Mouse (Mus musculus) left cerebral cortex, postnatal 4 days (tissue): ENCODE measurements around the gene Oas2. TPM values are rescaled to one million over a fixed set of nuclear protein-coding genes. Genes with fewer than 3 reads are reported as not detected.

Source experiments
- DNase-seq: peaks from one replicate; pipeline ENCODE4 v3.0.0-alpha.2; 2022
- intact Hi-C: fragments of 180-260 bp; cut with DNase I; formaldehyde crosslinking; loops from one replicate; pipeline ENCODE4 v1.15.1; 2025
- total RNA-seq, 2 experiments: library from RNA; stranded (reverse); gene quantifications; 2 replicates each; pipeline ENCODE4 v1.2.3; 2021

Oas2 gene
- total RNA-seq, 2 experiments from 2014 or later: not detected

DNA sequence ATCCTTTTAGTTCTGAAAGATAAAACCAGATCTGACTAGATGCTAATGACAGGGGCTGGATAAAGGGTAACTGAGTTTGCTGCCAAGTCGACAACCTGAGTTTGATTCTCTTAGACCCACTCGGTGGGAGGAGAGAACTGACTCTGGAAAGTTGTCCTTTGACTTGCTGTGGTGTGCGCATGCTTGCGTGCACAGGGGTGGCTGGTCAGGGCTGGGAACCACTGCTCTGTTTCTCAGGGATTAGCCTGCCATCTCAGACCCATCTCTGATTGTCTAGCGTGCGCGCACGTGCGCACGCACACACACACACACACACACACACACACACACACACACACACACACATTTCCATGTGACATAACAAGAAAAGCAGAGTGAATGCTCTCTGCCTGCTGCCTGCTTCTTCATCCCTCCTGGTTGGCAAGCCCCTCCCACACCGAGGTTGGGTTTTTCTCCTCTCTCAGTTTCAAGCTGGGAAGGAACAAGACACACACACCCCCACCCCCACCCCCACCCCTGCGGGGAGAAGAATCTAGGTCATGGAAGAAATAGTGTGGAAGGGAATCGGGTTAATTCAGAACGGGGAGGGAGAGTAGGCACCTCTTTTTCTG lies 15.2 kb downstream of the Oas2 start:
- intact Hi-C loops: no loop called here

DNA sequence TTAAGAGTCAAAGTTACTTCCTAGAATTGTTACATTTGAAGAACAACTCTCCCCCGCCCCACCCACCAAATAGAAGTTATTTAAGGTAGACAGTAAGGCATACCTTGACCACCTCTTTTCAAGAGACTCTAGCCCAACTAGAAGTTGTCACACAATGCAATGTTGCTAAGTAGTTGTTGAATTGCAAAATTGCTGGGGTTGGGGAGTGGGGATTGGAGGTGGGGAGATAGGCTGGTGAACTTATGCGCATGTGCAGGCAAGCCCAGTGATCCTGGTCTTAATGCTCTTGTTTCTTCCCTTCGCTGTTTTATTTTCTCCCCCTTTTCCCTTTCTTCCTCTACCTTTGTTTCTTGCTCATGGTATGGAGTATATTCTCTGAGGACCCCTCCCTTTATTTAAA lies 16.0 kb downstream of the Oas2 start:
- DNase-seq: no peak
- intact Hi-C loops: no loop called here

More for the DNA sequence above, 15.2 kb downstream of the Oas2 start:
- DNase-seq: no peak

DNA sequence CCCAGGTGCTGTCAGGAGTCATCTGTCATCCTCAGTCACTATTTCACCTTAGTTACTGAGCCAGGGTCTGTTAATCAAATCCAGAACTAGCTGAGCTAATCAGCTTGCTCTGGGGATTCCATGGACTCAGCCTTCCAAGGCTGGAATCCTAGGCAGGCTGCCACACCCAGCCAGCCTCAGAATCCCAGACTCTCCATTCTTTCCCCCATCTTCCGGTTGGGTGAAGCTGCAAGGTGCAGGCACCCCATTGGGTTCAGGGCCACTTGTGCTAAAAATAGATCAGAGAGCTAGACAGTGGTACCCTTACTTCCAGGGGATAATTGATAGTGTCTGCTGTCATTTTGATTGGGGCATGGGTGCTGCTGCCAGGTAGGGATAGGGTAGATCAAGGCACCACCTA lies 16.9 kb downstream of the Oas2 start:
- no peak for DNase-seq
- intact Hi-C loops: no loop called here

DNA sequence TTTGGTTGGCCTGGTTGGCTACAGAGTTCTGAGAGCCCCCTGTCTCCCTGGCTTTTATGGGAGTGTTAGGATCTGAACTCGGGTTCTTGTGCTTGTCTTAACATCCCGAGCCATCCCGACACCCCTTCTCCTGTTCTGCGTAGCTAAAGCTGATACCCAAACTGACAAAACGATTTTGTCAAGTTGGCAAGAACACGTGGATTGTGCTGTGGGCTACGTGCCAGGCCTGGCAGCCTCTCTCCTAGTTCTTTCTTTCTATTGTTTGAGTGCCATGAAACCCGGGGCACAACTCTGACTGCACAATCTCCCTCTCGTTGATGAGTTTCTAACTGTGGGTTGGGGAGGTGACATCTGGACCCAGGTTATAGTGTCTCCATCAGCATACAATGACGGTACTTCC lies 20.3 kb downstream of the Oas2 start:
- intact Hi-C loops: no loop called here
- DNase-seq: peak; percentile 77

DNA sequence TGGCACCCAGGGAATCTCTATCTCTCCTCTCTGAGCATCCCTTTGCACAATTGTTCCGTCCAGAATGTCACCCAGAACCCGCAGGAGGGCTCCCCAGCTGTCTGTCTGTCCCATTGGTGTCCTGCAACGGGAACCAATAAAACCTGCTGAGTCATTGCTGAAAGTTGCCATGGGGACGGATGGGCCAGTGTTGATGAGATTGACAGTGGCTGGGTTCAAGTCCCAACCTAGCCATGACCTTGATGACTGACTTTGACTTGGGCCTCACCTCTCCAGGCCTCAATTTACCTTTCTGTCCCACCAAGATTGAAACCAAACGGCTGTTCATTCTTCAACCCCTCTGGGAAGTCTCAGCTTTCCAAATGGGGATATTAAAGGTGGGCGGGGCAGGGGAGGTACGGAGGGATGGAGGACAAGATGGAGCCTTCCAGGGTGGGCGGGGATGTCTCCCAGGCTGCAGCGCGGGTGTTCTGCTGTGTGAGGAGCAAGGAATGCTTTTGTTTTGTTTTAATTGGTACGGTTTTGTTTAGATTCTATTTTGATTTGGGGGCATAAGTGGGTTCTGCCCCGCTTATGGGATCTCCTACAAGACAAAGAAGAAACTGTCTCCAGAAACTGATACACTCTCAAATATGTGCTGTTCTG lies 23.7 kb downstream of the Oas2 start:
- no peak for DNase-seq
- intact Hi-C loops: no loop called here

DNA sequence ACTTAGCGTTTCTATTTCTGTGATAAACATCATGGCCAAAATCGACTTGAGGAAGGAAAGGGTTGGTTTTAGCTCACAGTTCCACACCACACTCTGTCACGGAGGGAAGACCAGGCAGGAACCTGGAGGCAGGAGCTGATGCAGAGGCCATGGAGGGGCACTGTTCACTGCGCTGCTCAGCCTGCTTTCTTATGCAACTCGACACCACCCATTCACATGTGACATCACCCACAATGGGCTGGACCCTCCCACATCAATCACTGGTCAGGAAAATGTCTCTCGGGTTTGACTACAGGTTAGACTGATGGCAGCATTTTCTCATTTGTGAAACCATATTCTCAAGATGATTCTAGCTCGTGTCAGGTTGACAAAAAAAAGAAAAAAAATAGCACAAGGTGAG lies 28.6 kb downstream of the Oas2 start:
- intact Hi-C loops: no loop called here
- no peak for DNase-seq

DNA sequence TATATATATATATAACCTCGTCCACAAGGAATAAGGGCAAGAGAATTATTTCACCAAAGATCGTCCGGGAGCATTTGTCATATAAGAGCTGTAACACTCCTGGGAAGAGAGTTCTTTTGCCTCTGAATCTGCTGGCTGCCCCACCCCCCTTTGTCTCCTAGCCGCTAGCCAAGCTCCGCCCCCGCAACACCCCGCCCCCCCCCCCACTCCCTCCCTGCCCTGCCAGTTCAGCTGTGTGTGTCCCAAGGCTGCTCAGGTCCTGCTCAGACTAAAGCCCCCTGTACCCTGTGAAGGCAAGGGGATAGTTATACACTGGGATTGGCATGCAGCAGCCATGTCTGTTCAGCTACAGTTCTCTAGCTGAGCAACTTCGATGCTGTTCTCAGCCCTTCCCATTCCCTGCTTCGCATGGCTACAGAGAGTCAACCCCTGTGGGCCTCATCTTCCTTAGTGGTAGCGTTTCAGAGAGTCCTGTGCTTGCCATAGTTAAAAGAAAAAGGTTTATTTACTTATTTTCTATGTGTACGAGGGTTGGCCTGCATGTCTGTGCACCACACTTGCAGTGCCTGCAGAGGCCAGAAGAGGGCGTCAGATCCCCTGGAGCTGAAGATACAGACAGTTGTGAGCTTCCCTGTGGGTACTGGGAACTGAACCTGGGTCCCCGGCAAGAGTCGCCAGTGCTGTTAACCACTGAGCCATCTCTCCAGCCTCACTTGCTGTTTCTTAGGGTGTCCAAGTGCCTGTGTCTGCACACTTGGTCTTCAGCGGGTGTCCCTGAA lies 30.9 kb downstream of the Oas2 start:
- intact Hi-C loops: no loop called here
- DNase-seq: no peak

DNA sequence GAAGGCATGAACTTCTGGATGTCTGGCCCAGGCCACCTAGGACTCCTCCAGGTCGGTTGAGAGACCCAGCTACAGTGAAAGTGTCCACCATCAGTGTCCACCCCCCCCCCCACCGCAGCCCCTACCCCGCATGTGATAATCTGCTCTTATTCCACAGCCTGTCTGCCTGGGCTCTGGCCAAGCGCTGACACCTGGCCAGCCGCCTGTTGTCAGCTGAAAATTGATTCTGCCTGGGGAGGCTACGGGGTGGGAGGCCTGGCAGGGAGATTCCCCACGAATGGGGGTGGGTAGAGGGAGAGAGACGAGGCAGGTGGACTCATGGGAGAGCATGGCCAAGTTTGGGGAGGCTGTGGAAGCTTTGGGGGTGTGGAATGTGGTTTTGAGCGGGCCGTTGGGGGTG lies 32.5 kb downstream of the Oas2 start:
- peak; percentile 71 for DNase-seq
- intact Hi-C loops: no loop called here

DNA sequence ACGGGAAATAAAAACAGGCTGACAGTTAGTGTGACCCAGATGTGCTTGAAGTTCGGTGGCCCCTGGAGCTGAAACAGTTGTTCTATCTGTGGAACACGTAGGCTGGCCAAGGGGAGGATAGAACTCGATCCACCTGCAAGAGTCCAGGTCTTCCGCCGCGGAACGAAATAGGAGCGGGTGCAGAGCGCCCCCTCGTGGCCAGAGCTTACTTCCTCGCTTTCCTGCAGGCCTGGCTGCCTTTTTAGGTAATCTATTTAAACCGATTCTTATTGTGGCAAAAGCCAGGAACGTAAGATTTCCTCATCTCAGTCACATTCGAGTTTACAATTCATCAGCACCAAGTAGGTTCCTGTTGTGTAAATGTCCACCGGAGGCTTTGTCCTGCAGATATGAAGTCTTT lies 35.3 kb downstream of the Oas2 start:
- intact Hi-C loops: no loop called here

DNA sequence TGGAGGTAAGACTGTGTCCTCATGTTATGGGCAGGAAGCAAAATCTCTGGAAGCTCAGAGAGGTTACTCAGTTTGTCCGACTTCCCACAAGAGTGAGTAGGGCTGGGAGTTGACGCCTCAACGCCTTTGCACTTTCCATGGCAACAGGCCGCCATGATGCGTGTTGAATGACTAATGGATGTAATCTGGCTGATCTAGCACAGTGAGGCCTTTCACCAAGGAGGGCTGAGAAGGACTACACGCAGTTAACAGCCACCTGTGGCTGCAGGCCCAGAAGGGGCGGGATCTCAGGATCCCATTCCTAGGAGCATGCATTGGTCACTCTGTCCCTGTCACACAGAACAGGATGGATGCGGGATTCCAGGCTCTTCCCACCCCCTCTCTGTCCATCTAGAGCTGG lies 36.9 kb downstream of the Oas2 start:
- DNase-seq: peak; percentile 49
- intact Hi-C loops: loop anchor here (2.0 kb wide), 1 partner anchor 34 kb away; no protein-coding TSS in a partner anchor

More for the DNA sequence above, 35.3 kb downstream of the Oas2 start:
- DNase-seq: peak; percentile 84

DNA sequence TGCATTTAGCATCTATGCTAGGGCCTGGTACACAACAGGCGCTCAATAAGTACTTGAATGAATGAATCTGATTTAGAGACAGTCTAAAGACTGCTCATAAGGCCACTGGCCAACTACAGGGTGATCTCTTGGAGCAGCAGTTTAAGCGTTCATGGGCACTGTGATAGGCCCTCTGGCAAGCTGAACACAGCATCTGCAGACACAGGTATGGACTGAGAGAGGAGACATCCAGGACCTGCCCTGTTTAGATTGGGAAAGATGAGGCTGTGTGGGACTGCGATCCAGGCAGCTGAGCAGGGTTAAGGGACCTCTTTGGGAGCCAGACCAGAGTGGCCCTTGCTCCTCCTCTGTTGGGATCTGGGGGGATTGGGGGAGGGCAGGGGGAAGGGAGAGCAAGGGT lies 37.8 kb downstream of the Oas2 start, which contains the start of gene Dtx1:
TSS of gene Dtx1 (minus strand) at position 101 of the 400 bp plus-strand sequence.
- intact Hi-C loops: loop anchor here (2.0 kb wide), 1 partner anchor 33 kb away; no protein-coding TSS in a partner anchor
- no peak for DNase-seq

DNA sequence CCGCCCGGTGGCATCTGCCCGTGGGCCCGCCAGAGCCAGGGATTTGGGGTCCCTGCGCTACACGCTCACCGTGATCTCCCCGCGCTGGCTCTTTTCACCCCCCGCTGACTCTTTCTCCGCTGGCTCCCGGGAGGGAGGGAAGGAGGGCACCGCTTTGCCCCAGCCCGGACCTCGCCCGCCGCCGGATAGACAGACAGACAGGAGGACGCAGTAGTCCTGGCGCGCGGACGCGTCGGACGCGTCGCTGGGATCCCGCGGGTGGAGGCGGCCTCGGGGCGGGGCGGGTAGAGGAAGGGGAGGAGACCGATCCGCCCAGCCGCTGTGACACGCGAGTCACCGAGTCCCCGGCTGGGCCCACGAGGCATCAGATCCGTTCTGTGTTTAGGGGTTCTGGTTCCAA lies 38.2 kb downstream of the Oas2 start:
- DNase-seq: peak; percentile 75
- intact Hi-C loops: no loop called here

DNA sequence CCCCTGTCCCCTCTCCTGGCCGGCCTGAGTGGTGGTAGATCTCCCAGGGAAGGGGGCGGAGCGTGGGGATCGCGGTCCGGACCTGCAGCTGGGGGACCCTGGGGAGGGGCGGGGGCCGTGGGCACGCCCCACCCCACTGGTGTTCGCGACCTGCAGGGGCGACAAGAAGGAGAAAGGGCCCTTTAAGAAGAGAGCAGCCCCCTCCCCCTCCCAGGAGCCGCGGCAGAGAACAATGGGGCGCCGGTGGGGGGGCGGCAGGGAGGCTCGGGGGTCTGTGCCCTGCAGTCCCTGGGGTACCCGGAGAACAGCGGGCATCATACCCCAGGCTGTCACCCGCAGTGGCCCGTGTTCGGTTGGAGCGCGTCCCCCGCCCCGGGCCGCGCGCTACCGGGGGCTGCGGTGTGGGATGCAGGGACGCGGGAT lies 38.8 kb downstream of the Oas2 start:
- peak; percentile 57 for DNase-seq
- intact Hi-C loops: no loop called here

DNA sequence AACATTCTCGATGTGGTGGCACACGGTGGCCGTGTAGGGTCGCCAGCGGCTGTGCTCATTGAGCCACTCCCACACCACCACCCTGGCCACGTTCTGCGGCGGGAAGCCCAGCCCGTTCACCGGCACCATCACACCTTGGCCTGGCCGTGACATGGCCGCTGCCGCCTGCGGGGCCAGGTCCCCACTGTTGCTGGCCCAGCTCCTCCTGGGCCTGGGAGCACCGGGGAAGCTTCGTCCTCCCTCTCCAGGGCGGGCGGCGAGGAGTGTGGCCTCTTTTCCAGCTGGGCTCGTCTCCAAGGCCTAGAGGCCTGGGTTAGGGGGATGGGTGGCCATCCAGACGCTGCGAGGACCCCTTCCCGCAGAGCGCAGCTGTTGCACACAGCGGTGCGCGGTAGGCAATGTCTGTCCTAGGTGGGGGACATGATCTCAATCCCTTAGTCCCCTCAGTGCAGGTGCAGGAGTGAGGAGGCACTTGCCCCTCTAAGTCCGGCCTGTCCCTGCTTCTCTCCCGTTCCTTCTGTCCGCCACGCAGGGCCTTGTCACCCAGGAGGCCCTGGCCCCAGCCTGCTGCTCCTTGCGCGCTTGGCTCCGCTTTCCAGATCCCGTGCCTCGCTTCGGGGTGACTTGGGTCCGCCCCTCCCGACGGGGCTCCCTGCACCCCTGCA lies 39.4 kb downstream of the Oas2 start:
- DNase-seq: peak; percentile 75
- intact Hi-C loops: no loop called here

DNA sequence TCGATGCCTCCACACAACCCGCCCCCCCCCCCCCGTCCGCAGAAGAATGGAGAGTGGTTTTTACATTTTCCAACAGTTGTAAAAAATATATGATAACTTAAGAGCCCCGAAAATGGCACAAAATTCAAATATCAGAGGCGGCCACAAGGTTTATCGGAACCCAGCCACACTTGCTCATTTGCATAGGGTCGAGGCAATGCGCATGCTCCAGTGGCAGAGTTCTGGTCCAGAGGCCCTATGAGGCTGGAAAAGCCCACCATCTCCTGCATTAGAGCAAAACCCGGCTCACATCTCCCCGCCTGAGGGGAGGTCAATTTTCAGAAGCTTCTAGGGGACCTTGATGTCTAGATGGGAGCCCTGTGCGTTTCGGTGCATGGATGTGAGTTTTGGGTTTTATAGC lies 42.7 kb downstream of the Oas2 start:
- no peak for DNase-seq

DNA sequence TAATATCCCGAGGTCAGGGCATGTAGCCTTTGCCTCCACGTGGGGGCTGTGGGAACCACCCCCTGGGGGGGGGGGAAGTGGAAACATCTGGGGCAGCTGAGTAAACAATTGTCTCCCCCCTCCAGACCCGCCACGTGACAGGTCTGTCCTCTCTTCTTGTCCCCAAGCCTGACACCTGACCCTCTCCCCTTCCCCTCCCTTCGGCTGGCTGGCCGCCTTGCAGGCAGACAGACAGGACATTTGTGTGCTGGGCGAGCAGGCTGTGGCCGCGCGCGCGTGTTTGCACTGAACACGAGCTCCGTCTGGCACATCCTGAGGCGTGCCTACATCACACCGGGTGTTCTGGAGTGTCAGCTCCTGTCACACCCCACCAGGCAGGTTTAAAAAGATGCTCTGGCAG lies 43.1 kb downstream of the Oas2 start:
- intact Hi-C loops: no loop called here
- peak; percentile 67 for DNase-seq

More for the DNA sequence above, 42.7 kb downstream of the Oas2 start:
- intact Hi-C loops: no loop called here

DNA sequence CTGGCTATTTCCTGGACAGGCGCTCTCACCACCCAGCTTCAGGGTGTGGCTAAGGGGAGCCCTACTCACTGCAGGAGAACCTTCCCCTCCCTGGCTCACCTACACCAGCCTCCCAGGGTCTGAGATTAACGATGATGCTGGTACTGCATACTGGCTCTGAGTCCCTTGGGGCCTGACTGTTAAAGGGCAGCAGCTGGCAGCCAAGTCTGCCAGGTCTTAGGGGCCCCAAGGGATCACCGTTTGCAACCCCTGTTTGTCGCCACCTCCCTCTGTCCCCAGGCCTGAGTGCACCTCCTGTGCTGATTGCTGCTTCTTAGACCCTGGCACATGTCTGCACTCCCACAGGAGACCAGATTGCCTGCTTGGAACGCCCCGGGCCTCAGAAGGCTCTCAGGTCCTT lies 45.2 kb downstream of the Oas2 start:
- no peak for DNase-seq
- intact Hi-C loops: no loop called here

DNA sequence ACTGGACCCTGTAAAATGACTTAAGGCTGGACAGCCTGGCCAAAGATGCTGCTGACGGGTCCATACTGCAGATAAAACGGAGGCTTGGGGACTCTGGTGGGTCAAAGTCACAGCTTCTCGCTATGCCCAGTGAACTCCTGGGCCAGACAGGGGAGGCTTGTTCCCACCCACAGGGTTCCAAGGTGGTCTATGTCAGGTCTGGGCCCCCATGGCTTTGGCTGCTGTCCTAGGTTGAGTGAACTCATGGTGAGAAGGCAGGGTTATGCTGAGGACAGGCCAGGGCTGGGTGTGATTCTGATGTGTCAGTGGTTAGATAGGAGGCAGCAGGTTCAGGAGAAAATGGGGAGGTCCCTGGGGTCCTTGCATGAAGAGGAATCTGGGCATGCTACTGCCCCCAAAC lies 46.0 kb downstream of the Oas2 start:
- intact Hi-C loops: no loop called here
- no peak for DNase-seq

DNA sequence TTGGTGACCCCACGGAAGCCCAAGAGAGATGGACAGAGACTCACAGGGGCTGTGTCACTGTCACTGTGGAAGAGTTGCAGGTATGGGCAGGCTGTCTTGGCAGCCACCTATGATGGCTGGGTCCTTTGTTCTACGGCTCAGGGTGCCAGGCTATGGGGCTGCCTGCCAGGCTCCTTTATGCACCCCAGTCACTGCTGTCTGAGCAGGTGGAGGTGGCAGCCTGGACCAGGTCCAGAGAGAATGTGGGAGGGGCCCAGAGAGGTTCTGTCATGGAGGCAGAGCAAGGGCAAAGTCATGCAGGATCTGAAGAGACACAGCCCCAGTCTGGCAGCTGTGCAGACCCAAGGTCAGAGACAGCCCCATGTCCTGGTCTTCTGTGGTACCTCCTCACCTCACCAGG lies 46.7 kb downstream of the Oas2 start:
- DNase-seq: no peak
- intact Hi-C loops: no loop called here

DNA sequence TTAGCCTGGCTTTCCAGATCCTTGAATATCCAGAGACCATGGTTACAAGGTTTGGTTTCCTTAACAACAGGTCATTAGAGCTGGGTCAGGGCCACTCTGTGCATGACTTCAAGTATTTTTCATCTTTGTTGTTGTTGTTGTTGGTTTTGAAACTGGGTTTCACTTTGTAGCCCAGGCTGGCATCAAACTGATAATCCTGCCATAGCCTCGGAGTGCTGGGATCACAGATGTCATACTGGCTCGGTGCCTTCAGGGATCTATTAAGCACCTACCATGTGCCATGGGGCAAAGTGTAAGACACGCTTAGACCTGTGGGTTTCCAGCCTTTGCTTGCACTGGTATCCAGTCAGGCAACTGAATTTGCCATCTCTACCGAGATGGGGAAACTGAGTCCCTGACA lies 47.2 kb downstream of the Oas2 start:
- intact Hi-C loops: no loop called here
- no peak for DNase-seq
